ENCODE assay signal across 8 mouse cellular contexts in the genomic region with DNA sequence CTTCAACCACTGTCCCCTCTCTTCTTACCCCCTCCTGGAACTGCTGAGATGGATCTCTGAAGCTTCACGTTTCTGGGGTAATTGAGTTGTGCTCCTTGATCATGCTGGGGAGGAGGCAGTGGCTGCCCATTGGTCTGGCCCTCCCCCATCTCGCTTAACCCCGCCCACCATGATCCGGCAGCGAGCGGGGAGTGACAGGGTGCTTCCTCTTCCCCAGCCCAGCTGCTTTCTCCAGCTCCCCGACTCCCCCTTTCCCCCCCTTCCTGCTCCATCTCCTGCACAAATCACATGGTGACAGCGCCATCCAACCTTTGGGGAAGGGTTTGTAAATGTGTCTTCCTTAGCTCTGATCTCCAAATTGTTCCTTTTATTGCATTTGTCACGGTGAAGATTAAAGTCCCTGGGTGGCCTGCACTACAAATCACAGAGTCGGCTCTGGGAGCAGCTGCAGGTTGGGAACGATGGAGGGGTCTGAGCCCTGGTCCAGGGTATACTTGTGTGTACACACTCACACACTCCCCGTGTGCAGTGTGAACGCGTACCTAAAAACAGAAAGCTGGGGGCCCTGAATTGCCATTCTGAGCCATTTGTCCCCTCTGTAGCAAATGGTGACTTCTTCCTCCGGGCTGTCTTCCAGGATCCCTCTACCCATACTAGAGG. TPM values are rescaled to one million over a fixed set of nuclear protein-coding genes. Genes with fewer than 3 reads are reported as not detected.
A peak's percentile ranks its signal among the peaks of the same experiment; 100 is the strongest.
DNase-seq lines count a peak whose midpoint lies in the region; ATAC-seq and TF ChIP-seq lines count a peak whose summit lies in the region.

No protein-coding gene starts in this region.

- peak overlapping the region; percentile 56 to 78 for H3K4me3 ChIP-seq in MEL (ENCODE audit: control insufficient read depth in 1 of 2, insufficient read depth in 1 of 2, low read depth in 2 of 2, low read length in 2 of 2)
- peak overlapping the region; percentile 16; the same call in 1 of the 2 replicates for H3K4me3 ChIP-seq in hindbrain, embryonic 11.5 days (ENCODE audit: low read depth, low read length)

- no peak for TF ChIP-seq RAD21 in MEL (IDR thresholded peaks at IDR 0.05; ENCODE audit: low read depth, low read length)

- peak; percentile 91 for DNase-seq in MEL (ENCODE audit: low read depth, low spot score)
- peak; percentile 91 for DNase-seq in brain, embryonic 14.5 days (ENCODE audit: low read depth)
- DNase-seq in frontal cortex, postnatal 10 days (ENCODE audit: low spot score in 2 of 2) = peak; percentile 69 to 72
- DNase-seq in hindbrain, embryonic 11.5 days (ENCODE audit: low spot score) = peak; percentile 78
- peak; percentile 69 to 74 for DNase-seq in layer of hippocampus, postnatal 10 days (ENCODE audit: low spot score in 2 of 2)
- peak; percentile 78 to 79 for DNase-seq in lung, postnatal 4 days
- DNase-seq in right cerebral cortex, postnatal 25 days = peak; percentile 70

- ATAC-seq in hindbrain, embryonic 11.5 days (ENCODE audit: low FRiP score) = peak; percentile 68
- ATAC-seq in inflammation-experienced regulatory T-cells, adult 6 months = no peak

- no peak overlapping the region for H3K27ac ChIP-seq in MEL (ENCODE audit: control insufficient read depth, low read depth, low read length)
- peak overlapping the region; percentile 66 for H3K27ac ChIP-seq in hindbrain, embryonic 11.5 days (ENCODE audit: low read depth, low read length)

- H3K9me3 ChIP-seq in MEL (replicated peaks; ENCODE audit: insufficient read depth, low read length) = no peaks in the 10 kb centered on the region
- no peaks in the 10 kb centered on the region for H3K9me3 ChIP-seq in hindbrain, embryonic 11.5 days (ENCODE audit: control insufficient read depth, low read length)

- peaks cover 3 to 28% of the 10 kb centered on the region in 2 experiments for H3K4me1 ChIP-seq in MEL (ENCODE audit: control insufficient read depth in 1 of 2, insufficient read depth in 2 of 2, low read length in 2 of 2)
- peaks cover 5% of the 10 kb centered on the region for H3K4me1 ChIP-seq in hindbrain, embryonic 11.5 days (replicated peaks; ENCODE audit: control insufficient read depth, insufficient read depth, low read length)

- no peaks in the 10 kb centered on the region for H3K79me2 ChIP-seq in MEL (ENCODE audit: control insufficient read depth, insufficient read depth, low read length, poor library complexity)

- TF ChIP-seq CTCF in MEL (IDR thresholded peaks at IDR 0.05 in 2 of 3, conservative IDR thresholded peaks at IDR 0.05 in 1 of 3; ENCODE audit: control insufficient read depth in 1 of 3, insufficient read depth in 1 of 3, low read depth in 2 of 3, low read length in 3 of 3, poor library complexity in 1 of 3, severe bottlenecking in 1 of 3) = no peak
- no peak for TF ChIP-seq CTCF in brain, embryonic 14.5 days (IDR thresholded peaks at IDR 0.05; ENCODE audit: borderline replicate concordance, extremely low read depth, insufficient read depth, insufficient read length)

- peak overlapping the region; percentile 12 for H3K4me2 ChIP-seq in hindbrain, embryonic 11.5 days (replicated peaks; ENCODE audit: low read depth, low read length)

- H3K9ac ChIP-seq in MEL (ENCODE audit: control insufficient read depth, low read depth, low read length, poor library complexity, severe bottlenecking) = peak overlapping the region; percentile 60
- peak overlapping the region; percentile 28 for H3K9ac ChIP-seq in hindbrain, embryonic 11.5 days (ENCODE audit: low read depth, low read length)

- TF ChIP-seq EP300 in MEL (IDR thresholded peaks at IDR 0.05; ENCODE audit: low read depth in 1 of 2, low read length in 2 of 2) = no peak

- TF ChIP-seq POLR2A in MEL (IDR thresholded peaks at IDR 0.05; ENCODE audit: control insufficient read depth in 1 of 2, insufficient read depth in 1 of 2, low read depth in 1 of 2, low read length in 2 of 2, poor library complexity in 1 of 2) = peak; percentile 17 to 50; a peak in 1 of 4 replicates
- no peak for TF ChIP-seq POLR2A in brain, embryonic 14.5 days (IDR thresholded peaks at IDR 0.05; ENCODE audit: borderline replicate concordance, extremely low read depth, insufficient read depth, insufficient read length, poor library complexity, severe bottlenecking)

- H3K27me3 ChIP-seq in MEL (ENCODE audit: control insufficient read depth in 1 of 2, insufficient read depth in 2 of 2, low read length in 2 of 2) = peaks cover 0 to 1% of the 10 kb centered on the region in 2 experiments; a peak in 2 of 4 replicates
- peaks cover 18% of the 10 kb centered on the region for H3K27me3 ChIP-seq in hindbrain, embryonic 11.5 days (ENCODE audit: control insufficient read depth, insufficient read depth, low read length)

- peaks cover 0 to 19% of the 10 kb centered on the region in 2 experiments; a peak in 2 of 4 replicates for H3K36me3 ChIP-seq in MEL (ENCODE audit: control insufficient read depth in 1 of 2, insufficient read depth in 2 of 2, low read length in 2 of 2)
- H3K36me3 ChIP-seq in hindbrain, embryonic 11.5 days (ENCODE audit: control insufficient read depth, insufficient read depth, low read length) = no peaks in the 10 kb centered on the region

- WGBS in hindbrain, embryonic 11.5 days = 15% methylated on average over 15 of the region's 15 CpGs

TF ChIP-seq in MEL, 35 proteins besides CTCF, POLR2A, EP300 and RAD21:
- TF ChIP-seq ETS1 (IDR thresholded peaks at IDR 0.05; ENCODE audit: low read depth, low read length) (peak; percentile 50; the same call in 1 of the 2 replicates), GABPA (IDR thresholded peaks at IDR 0.05; ENCODE audit: low read depth, low read length) (no peak), HCFC1 (IDR thresholded peaks at IDR 0.05; ENCODE audit: low read depth, low read length) (peak; percentile 55; the same call in 1 of the 2 replicates), SIN3A (IDR thresholded peaks at IDR 0.05; ENCODE audit: low read length) (peak; percentile 50; the same call in 1 of the 2 replicates), TCF12 (IDR thresholded peaks at IDR 0.05; ENCODE audit: low read depth, low read length) (peak; percentile 47; the same call in 1 of the 2 replicates), KAT2A (conservative IDR thresholded peaks at IDR 0.05; ENCODE audit: low read depth, low read length) (no peak), RCOR1 (IDR thresholded peaks at IDR 0.05; ENCODE audit: low read depth, low read length) (0 out of 2 replicates have a peak, but pooled peaks have one; percentile 30), CHD2 (IDR thresholded peaks at IDR 0.05; ENCODE audit: low read length) (peak; percentile 25; the same call in 1 of the 2 replicates), USF1 (IDR thresholded peaks at IDR 0.05; ENCODE audit: low read depth, low read length) (0 out of 2 replicates have a peak, but pooled peaks have one; percentile 10), MXI1 (IDR thresholded peaks at IDR 0.05; ENCODE audit: low read depth, low read length) (peak; percentile 48; the same call in 1 of the 2 replicates), ELF1 (IDR thresholded peaks at IDR 0.05; ENCODE audit: low read depth, low read length) (peak; percentile 65), TAL1 (IDR thresholded peaks at IDR 0.05; ENCODE audit: low read length) (no peak), MAZ (IDR thresholded peaks at IDR 0.05; ENCODE audit: low read depth, low read length) (peak; percentile 84), MAX (IDR thresholded peaks at IDR 0.05; ENCODE audit: low read length) (peak; percentile 38; the same call in 1 of the 2 replicates)
TF ChIP-seq in MEL: peak in this region for 11.

RNA-seq across cellular contexts. Expression of a gene that starts 52.5 kb away (rescaled TPM):
- 14.2 and 16.4 TPM in 2 replicates for total RNA-seq in MEL (2012; rRNA removed)
- 10 to 100 TPM in 1 of 2 experiments, not detected in 1; 30.3 TPM for polyA plus RNA-seq in MEL (2012; ENCODE audit: insufficient read depth in 1 of 2, insufficient read length in 2 of 2, low read depth in 1 of 2, low replicate concordance in 2 of 2, missing spikeins in 1 of 2)
- 45.1 and 55.9 TPM in 2 replicates for polyA plus RNA-seq in brain, embryonic 14.5 days (2012; rRNA removed)
- 62.9 and 63.3 TPM in 2 replicates for polyA plus RNA-seq in hindbrain, embryonic 11.5 days (2014; fragmentation: Nextera tagmentation; extraction: Ambion mirVana)
- total RNA-seq in layer of hippocampus, postnatal 10 days (2021) = 10 to 100 TPM; 79.1 to 87.1 TPM
- polyA plus RNA-seq in inflammation-experienced regulatory T-cells, adult 6 months (2017; shearing (Covaris generic)) = 10 to 100 TPM; 25.7 to 36.4 (median 32.8) TPM
